Mouse (Mus musculus): ENCODE measurements at regions not wholly inside any gene's neighbourhood (a gene's known extent, or its start where the extent isn't known, plus 50 kb on each side); places are given as distances from the start of the nearest gene placed in this dataset.

DNA sequence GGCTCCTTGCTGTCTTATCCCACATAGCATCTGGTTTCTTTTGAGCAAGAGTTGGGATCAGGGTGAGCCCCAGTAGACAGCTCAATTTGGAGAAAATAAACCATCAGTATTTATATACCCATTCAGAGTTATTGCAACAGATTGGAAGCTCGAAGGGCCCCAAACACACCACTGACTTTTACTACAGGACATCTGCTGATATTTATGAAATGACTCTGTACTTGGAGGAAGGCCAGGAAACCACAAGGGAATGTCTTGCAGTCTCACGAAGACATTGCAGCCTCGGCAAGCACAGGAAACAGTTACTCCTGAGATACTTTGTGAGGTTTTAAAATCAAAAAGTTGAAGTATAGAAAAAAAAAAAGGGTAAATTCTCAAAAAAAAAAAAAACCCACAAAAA lies 375.1 kb upstream of the 4931408C20Rik start:
- DNase-seq (ENCODE audit: low read depth, low spot score), result peak; percentile 11
